Mouse (Mus musculus): ENCODE data around the gene Tshz2. TPM values are rescaled to one million over a fixed set of nuclear protein-coding genes. Genes with fewer than 3 reads are reported as not detected.

The Tshz2 gene
- polyA plus RNA-seq, 1 experiment from 2014 or later: 3.4 TPM

- no peak for DNase-seq (ENCODE audit: low spot score)
Observed at GRCm38 (mm10) chr2:169962776-169963175, 330.0 kb downstream of the Tshz2 start.

GRCm38 (mm10) chr2:169970481-169970880 lies 337.7 kb downstream of the Tshz2 start:
- WGBS: 93% methylated on average over 6 of the region's 6 CpGs
- no peak for TF ChIP-seq EP300 (IDR thresholded peaks at IDR 0.05)
- TF ChIP-seq CTCF (IDR thresholded peaks at IDR 0.05): no peak

More at GRCm38 (mm10) chr2:169962776-169963175, 330.0 kb downstream of the Tshz2 start:
- Histone ChIP-seq H3K4me3 (ENCODE audit: low read depth, low read length) (no peak overlapping the region), H3K27ac (ENCODE audit: low read length) (no peak overlapping the region), H3K9ac (replicated peaks; ENCODE audit: low read depth) (no peak overlapping the region), H3K27me3 (replicated peaks; ENCODE audit: insufficient read depth, low read length) (no peaks in the 10 kb centered on the region), H3K9me3 (ENCODE audit: low read length) (no peaks in the 10 kb centered on the region), H3K4me2 (replicated peaks; ENCODE audit: low read depth, low read length) (no peak overlapping the region), H3K4me1 (ENCODE audit: insufficient read depth, low read depth, low read length) (no peaks in the 10 kb centered on the region), H3K36me3 (ENCODE audit: insufficient read depth, low read length) (no peaks in the 10 kb centered on the region)
- WGBS: 63% methylated on average over 8 of the region's 8 CpGs
- ATAC-seq: peak; percentile 11; the same call in 1 of the 2 replicates
- TF ChIP-seq EP300 (IDR thresholded peaks at IDR 0.05): no peak
- no peak for TF ChIP-seq CTCF (IDR thresholded peaks at IDR 0.05)

DNA sequence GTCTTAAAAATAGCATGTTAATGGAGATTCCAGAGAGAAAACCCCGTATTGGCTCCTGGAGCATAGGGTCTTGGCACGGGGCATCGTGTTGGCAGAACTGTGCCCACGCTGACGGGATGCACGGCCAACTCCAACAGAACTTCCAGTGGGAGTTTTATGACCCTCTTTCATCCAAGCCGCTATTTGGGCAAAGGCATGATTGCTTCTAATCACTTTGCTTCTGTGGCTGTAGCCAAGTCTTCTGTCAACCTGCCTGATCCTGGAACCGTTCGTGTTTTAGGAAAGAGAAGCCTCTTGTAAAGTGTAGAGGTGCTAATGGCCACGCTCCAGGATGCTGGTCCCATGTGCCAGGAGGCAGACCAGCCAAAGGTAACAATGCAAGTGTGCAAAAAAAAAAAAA lies 350.1 kb downstream of the Tshz2 start:
- 83% methylated on average over 10 of the region's 10 CpGs for WGBS
- H3K4me1 ChIP-seq (ENCODE audit: insufficient read depth, low read depth, low read length): no peaks in the 10 kb centered on the region
- DNase-seq (ENCODE audit: low spot score) (no peak), ATAC-seq (no peak)
- no peak overlapping the region for H3K9ac ChIP-seq (replicated peaks; ENCODE audit: low read depth)
- H3K4me2 ChIP-seq (replicated peaks; ENCODE audit: low read depth, low read length): no peak overlapping the region
- no peaks in the 10 kb centered on the region for H3K27me3 ChIP-seq (replicated peaks; ENCODE audit: insufficient read depth, low read length)
- H3K4me3 ChIP-seq (ENCODE audit: low read depth, low read length): no peak overlapping the region
- no peak overlapping the region for H3K27ac ChIP-seq (ENCODE audit: low read length)
- TF ChIP-seq EP300 (IDR thresholded peaks at IDR 0.05) (no peak), CTCF (IDR thresholded peaks at IDR 0.05) (no peak)
- no peaks in the 10 kb centered on the region for H3K36me3 ChIP-seq (ENCODE audit: insufficient read depth, low read length)
- H3K9me3 ChIP-seq (ENCODE audit: low read length): no peaks in the 10 kb centered on the region

More at GRCm38 (mm10) chr2:169970481-169970880, 337.7 kb downstream of the Tshz2 start:
- Histone ChIP-seq H3K4me3 (ENCODE audit: low read depth, low read length) (no peak overlapping the region), H3K9me3 (ENCODE audit: low read length) (no peaks in the 10 kb centered on the region), H3K9ac (replicated peaks; ENCODE audit: low read depth) (no peak overlapping the region), H3K36me3 (ENCODE audit: insufficient read depth, low read length) (no peaks in the 10 kb centered on the region), H3K27me3 (replicated peaks; ENCODE audit: insufficient read depth, low read length) (no peaks in the 10 kb centered on the region), H3K4me1 (ENCODE audit: insufficient read depth, low read depth, low read length) (no peaks in the 10 kb centered on the region), H3K4me2 (replicated peaks; ENCODE audit: low read depth, low read length) (no peak overlapping the region), H3K27ac (ENCODE audit: low read length) (no peak overlapping the region)
- DNase-seq (ENCODE audit: low spot score) (no peak), ATAC-seq (no peak)

- no peak overlapping the region for H3K4me3 ChIP-seq (ENCODE audit: low read depth, low read length)
- no peaks in the 10 kb centered on the region for H3K4me1 ChIP-seq (ENCODE audit: insufficient read depth, low read depth, low read length)
- no peak overlapping the region for H3K27ac ChIP-seq (ENCODE audit: low read length)
- 54% methylated on average over 13 of the region's 13 CpGs for WGBS
- DNase-seq (ENCODE audit: low spot score): no peak
- H3K9ac ChIP-seq (replicated peaks; ENCODE audit: low read depth): no peak overlapping the region
- H3K27me3 ChIP-seq (replicated peaks; ENCODE audit: insufficient read depth, low read length): no peaks in the 10 kb centered on the region
- TF ChIP-seq CTCF (IDR thresholded peaks at IDR 0.05) (no peak), EP300 (IDR thresholded peaks at IDR 0.05) (no peak)
- H3K4me2 ChIP-seq (replicated peaks; ENCODE audit: low read depth, low read length): no peak overlapping the region
- no peaks in the 10 kb centered on the region for H3K36me3 ChIP-seq (ENCODE audit: insufficient read depth, low read length)
- H3K9me3 ChIP-seq (ENCODE audit: low read length): no peaks in the 10 kb centered on the region
- no peak for ATAC-seq
Observed at GRCm38 (mm10) chr2:169987186-169987585, 354.4 kb downstream of the Tshz2 start.

- WGBS: 81% methylated on average over 1 of the region's 1 CpGs
- TF ChIP-seq EP300 (IDR thresholded peaks at IDR 0.05): no peak
- no peak for TF ChIP-seq CTCF (IDR thresholded peaks at IDR 0.05)
- H3K36me3 ChIP-seq (ENCODE audit: insufficient read depth, low read length): no peaks in the 10 kb centered on the region
- H3K27me3 ChIP-seq (replicated peaks; ENCODE audit: insufficient read depth, low read length): no peaks in the 10 kb centered on the region
- no peak overlapping the region for H3K4me2 ChIP-seq (replicated peaks; ENCODE audit: low read depth, low read length)
- no peak for DNase-seq (ENCODE audit: low spot score)
- H3K4me1 ChIP-seq (ENCODE audit: insufficient read depth, low read depth, low read length): no peaks in the 10 kb centered on the region
- no peak overlapping the region for H3K4me3 ChIP-seq (ENCODE audit: low read depth, low read length)
- H3K27ac ChIP-seq (ENCODE audit: low read length): no peak overlapping the region
- no peak overlapping the region for H3K9ac ChIP-seq (replicated peaks; ENCODE audit: low read depth)
- ATAC-seq: no peak
- no peaks in the 10 kb centered on the region for H3K9me3 ChIP-seq (ENCODE audit: low read length)
Observed at GRCm38 (mm10) chr2:169989186-169989585, 356.4 kb downstream of the Tshz2 start.

GRCm38 (mm10) chr2:169990991-169991390 lies 358.2 kb downstream of the Tshz2 start:
- Histone ChIP-seq H3K36me3 (ENCODE audit: insufficient read depth, low read length) (no peaks in the 10 kb centered on the region), H3K4me1 (ENCODE audit: insufficient read depth, low read depth, low read length) (peaks cover 1% of the 10 kb centered on the region; the same call in 1 of the 2 replicates), H3K27ac (ENCODE audit: low read length) (no peak overlapping the region), H3K9me3 (ENCODE audit: low read length) (no peaks in the 10 kb centered on the region), H3K27me3 (replicated peaks; ENCODE audit: insufficient read depth, low read length) (no peaks in the 10 kb centered on the region), H3K9ac (replicated peaks; ENCODE audit: low read depth) (no peak overlapping the region), H3K4me2 (replicated peaks; ENCODE audit: low read depth, low read length) (no peak overlapping the region), H3K4me3 (ENCODE audit: low read depth, low read length) (no peak overlapping the region)
- 85% methylated on average over 7 of the region's 7 CpGs for WGBS
- no peak for DNase-seq (ENCODE audit: low spot score)
- ATAC-seq: no peak
- TF ChIP-seq CTCF (IDR thresholded peaks at IDR 0.05) (no peak), EP300 (IDR thresholded peaks at IDR 0.05) (no peak)

GRCm38 (mm10) chr2:169995987-169996386 lies 363.2 kb downstream of the Tshz2 start:
- no peak overlapping the region for H3K27ac ChIP-seq (ENCODE audit: low read length)

More at GRCm38 (mm10) chr2:169995987-169996386, 363.2 kb downstream of the Tshz2 start:
- 16% methylated on average over 12 of the region's 12 CpGs for WGBS
- Histone ChIP-seq H3K4me2 (replicated peaks; ENCODE audit: low read depth, low read length) (peak overlapping the region; percentile 27; the same call in 1 of the 2 replicates), H3K9ac (replicated peaks; ENCODE audit: low read depth) (no peak overlapping the region), H3K9me3 (ENCODE audit: low read length) (no peaks in the 10 kb centered on the region), H3K36me3 (ENCODE audit: insufficient read depth, low read length) (no peaks in the 10 kb centered on the region), H3K27me3 (replicated peaks; ENCODE audit: insufficient read depth, low read length) (no peaks in the 10 kb centered on the region), H3K4me1 (ENCODE audit: insufficient read depth, low read depth, low read length) (peaks cover 3% of the 10 kb centered on the region; the same call in 1 of the 2 replicates), H3K4me3 (ENCODE audit: low read depth, low read length) (no peak overlapping the region)
- TF ChIP-seq CTCF (IDR thresholded peaks at IDR 0.05) (no peak), EP300 (IDR thresholded peaks at IDR 0.05) (no peak)
- ATAC-seq (peak; percentile 8; the same call in 1 of the 2 replicates), DNase-seq (ENCODE audit: low spot score) (no peak)

All from lung, postnatal 0 days (tissue).